In the genomic region with DNA sequence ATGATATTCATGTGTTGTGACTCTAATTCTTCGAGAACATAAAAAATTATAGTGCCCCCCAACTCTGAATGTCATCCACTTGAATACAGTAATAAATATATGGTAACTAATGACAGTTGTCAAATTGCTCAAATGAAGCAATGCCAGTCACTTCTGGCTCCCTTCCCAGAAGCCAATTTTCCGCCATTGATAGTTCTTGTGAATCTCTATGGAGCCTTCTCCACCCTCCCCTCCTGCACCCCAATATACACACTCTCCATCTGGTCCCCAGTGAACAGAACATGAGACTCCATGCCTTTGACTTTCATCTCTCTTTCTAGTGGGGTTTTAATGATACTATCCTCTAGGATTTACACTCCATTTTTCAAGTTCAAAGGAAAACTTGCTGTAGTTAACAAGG, we compare ENCODE assay signal across 26 mouse cellular contexts.
A peak's percentile ranks its signal among the peaks of the same experiment; 100 is the strongest.
DNase-seq lines count a peak whose midpoint lies in the region; ATAC-seq and TF ChIP-seq lines count a peak whose summit lies in the region.
"Had no signal": no experiment of that assay in that cellular context is flagged by ENCODE, and none has a peak within 500 bp of the region (broad histone marks: within the 10 kb centered on the region; RNA-seq: fewer than 3 reads in every experiment).

No protein-coding gene starts in this region.

- H3K4me2 ChIP-seq in forebrain, embryonic 14.5 days (ENCODE audit: low read length), result no peak overlapping the region
- no peak overlapping the region for H3K4me2 ChIP-seq in forebrain, embryonic 11.5 days (ENCODE audit: low read depth, low read length, severe bottlenecking)
- H3K4me2 ChIP-seq in midbrain, postnatal 0 days (ENCODE audit: low read depth, low read length, poor library complexity, severe bottlenecking), result no peak overlapping the region
- H3K4me2 ChIP-seq in midbrain, embryonic 11.5 days, result no peak overlapping the region
- no peak overlapping the region for H3K4me2 ChIP-seq in intestine, embryonic 15.5 days (replicated peaks)
- H3K4me2 ChIP-seq: limb, embryonic 12.5 days; liver, embryonic 11.5 days; lung, embryonic 15.5 days; midbrain, embryonic 13.5 days had no signal

- TF ChIP-seq POLR2A in brain, embryonic 14.5 days (IDR thresholded peaks at IDR 0.05; ENCODE audit: borderline replicate concordance, extremely low read depth, insufficient read depth, insufficient read length, poor library complexity, severe bottlenecking), result no peak

- DNase-seq in forebrain, embryonic 14.5 days (ENCODE audit: low spot score), result peak; percentile 71
- DNase-seq in forebrain, embryonic 11.5 days (ENCODE audit: low spot score), result no peak
- DNase-seq in midbrain, postnatal 0 days (ENCODE audit: low spot score), result peak; percentile 68
- DNase-seq in midbrain, embryonic 11.5 days (ENCODE audit: low spot score, missing footprints), result no peak
- peak; percentile 78 for DNase-seq in brain, embryonic 14.5 days (ENCODE audit: low read depth)
- DNase-seq in retina, postnatal 7 days (ENCODE audit: low read depth, low spot score), result peak; percentile 13
- DNase-seq: adrenal gland, postnatal 25 days; cerebellum, adult 9-10 months; gastrocnemius, postnatal 14 days; heart, postnatal 14 days; kidney, adult 8-10 months; kidney, postnatal 4 days; lung, postnatal 36 days; thymus, postnatal 14 days had no signal

- H3K4me1 ChIP-seq in forebrain, embryonic 14.5 days (ENCODE audit: control insufficient read depth, insufficient read depth, low read length), result no peaks in the 10 kb centered on the region
- no peaks in the 10 kb centered on the region for H3K4me1 ChIP-seq in forebrain, embryonic 11.5 days (replicated peaks; ENCODE audit: control insufficient read depth, insufficient read depth, low read length)
- H3K4me1 ChIP-seq in midbrain, postnatal 0 days (ENCODE audit: insufficient read depth, low read length), result no peaks in the 10 kb centered on the region
- no peaks in the 10 kb centered on the region for H3K4me1 ChIP-seq in midbrain, embryonic 11.5 days (ENCODE audit: control insufficient read depth, insufficient read depth, low read length)
- H3K4me1 ChIP-seq in intestine, embryonic 15.5 days (replicated peaks), result no peaks in the 10 kb centered on the region
- H3K4me1 ChIP-seq: hindbrain, embryonic 10.5 days; limb, embryonic 12.5 days; lung, embryonic 15.5 days; megakaryocyte, embryonic 14.5 days; midbrain, embryonic 13.5 days had no signal

- H3K4me3 ChIP-seq in forebrain, embryonic 14.5 days (ENCODE audit: low read depth, low read length), result no peak overlapping the region
- H3K4me3 ChIP-seq in forebrain, embryonic 11.5 days (ENCODE audit: low read depth, low read length), result no peak overlapping the region
- no peak overlapping the region for H3K4me3 ChIP-seq in midbrain, postnatal 0 days (ENCODE audit: low read depth, low read length)
- H3K4me3 ChIP-seq in midbrain, embryonic 11.5 days (ENCODE audit: low read depth, low read length), result no peak overlapping the region
- no peak overlapping the region for H3K4me3 ChIP-seq in intestine, embryonic 15.5 days (replicated peaks)
- H3K4me3 ChIP-seq: erythroblast, embryonic 14.5 days; hindbrain, embryonic 10.5 days; limb, embryonic 12.5 days; lung, embryonic 15.5 days; megakaryocyte, embryonic 14.5 days; midbrain, embryonic 13.5 days had no signal

- no peak overlapping the region for H3K9ac ChIP-seq in forebrain, embryonic 14.5 days (ENCODE audit: low read length)
- H3K9ac ChIP-seq in forebrain, embryonic 11.5 days (ENCODE audit: low read length), result no peak overlapping the region
- H3K9ac ChIP-seq in midbrain, postnatal 0 days (replicated peaks; ENCODE audit: low read length, poor library complexity, severe bottlenecking), result no peak overlapping the region
- no peak overlapping the region for H3K9ac ChIP-seq in midbrain, embryonic 11.5 days (ENCODE audit: low read length)
- H3K9ac ChIP-seq in intestine, embryonic 15.5 days, result no peak overlapping the region
- H3K9ac ChIP-seq: limb, embryonic 12.5 days; lung, embryonic 15.5 days; midbrain, embryonic 13.5 days had no signal

- no peaks in the 10 kb centered on the region for H3K9me3 ChIP-seq in forebrain, embryonic 14.5 days (replicated peaks; ENCODE audit: control insufficient read depth, low read length)
- no peaks in the 10 kb centered on the region for H3K9me3 ChIP-seq in forebrain, embryonic 11.5 days (ENCODE audit: control insufficient read depth, low read length)
- H3K9me3 ChIP-seq in midbrain, postnatal 0 days (ENCODE audit: low read length), result no peaks in the 10 kb centered on the region
- no peaks in the 10 kb centered on the region for H3K9me3 ChIP-seq in midbrain, embryonic 11.5 days (ENCODE audit: control insufficient read depth, low read length)
- no peaks in the 10 kb centered on the region for H3K9me3 ChIP-seq in intestine, embryonic 15.5 days
- H3K9me3 ChIP-seq: hindbrain, embryonic 10.5 days; lung, embryonic 15.5 days; midbrain, embryonic 13.5 days had no signal

- H3K27ac ChIP-seq in forebrain, embryonic 14.5 days (ENCODE audit: low read depth, low read length), result no peak overlapping the region
- H3K27ac ChIP-seq in forebrain, embryonic 11.5 days (ENCODE audit: low read depth, low read length), result no peak overlapping the region
- H3K27ac ChIP-seq in midbrain, postnatal 0 days (ENCODE audit: low read depth, low read length), result no peak overlapping the region
- H3K27ac ChIP-seq in midbrain, embryonic 11.5 days (ENCODE audit: low read depth, low read length), result no peak overlapping the region
- no peak overlapping the region for H3K27ac ChIP-seq in intestine, embryonic 15.5 days
- H3K27ac ChIP-seq: hindbrain, embryonic 10.5 days; kidney, postnatal 0 days; limb, embryonic 12.5 days; lung, embryonic 15.5 days; midbrain, embryonic 13.5 days had no signal

- H3K27me3 ChIP-seq in forebrain, embryonic 14.5 days (replicated peaks; ENCODE audit: control insufficient read depth, insufficient read depth, low read length), result no peaks in the 10 kb centered on the region
- no peaks in the 10 kb centered on the region for H3K27me3 ChIP-seq in forebrain, embryonic 11.5 days (ENCODE audit: control insufficient read depth, insufficient read depth, low read length)
- no peaks in the 10 kb centered on the region for H3K27me3 ChIP-seq in midbrain, postnatal 0 days (ENCODE audit: insufficient read depth, low read length)
- H3K27me3 ChIP-seq in midbrain, embryonic 11.5 days (ENCODE audit: control insufficient read depth, insufficient read depth, low read length), result no peaks in the 10 kb centered on the region
- no peaks in the 10 kb centered on the region for H3K27me3 ChIP-seq in intestine, embryonic 15.5 days (replicated peaks)
- H3K27me3 ChIP-seq: limb, embryonic 12.5 days; lung, embryonic 15.5 days; megakaryocyte, embryonic 14.5 days; midbrain, embryonic 13.5 days had no signal

- TF ChIP-seq CTCF in midbrain, postnatal 0 days (IDR thresholded peaks at IDR 0.05), result no peak
- TF ChIP-seq CTCF in brain, embryonic 14.5 days (IDR thresholded peaks at IDR 0.05; ENCODE audit: borderline replicate concordance, extremely low read depth, insufficient read depth, insufficient read length), result no peak

- H3K36me3 ChIP-seq in forebrain, embryonic 14.5 days (ENCODE audit: control insufficient read depth, insufficient read depth, low read length), result no peaks in the 10 kb centered on the region
- H3K36me3 ChIP-seq in forebrain, embryonic 11.5 days (ENCODE audit: control insufficient read depth, insufficient read depth, low read length), result no peaks in the 10 kb centered on the region
- no peaks in the 10 kb centered on the region for H3K36me3 ChIP-seq in midbrain, postnatal 0 days (ENCODE audit: insufficient read depth, low read length)
- H3K36me3 ChIP-seq in midbrain, embryonic 11.5 days (ENCODE audit: control insufficient read depth, insufficient read depth, low read length), result no peaks in the 10 kb centered on the region
- no peaks in the 10 kb centered on the region for H3K36me3 ChIP-seq in intestine, embryonic 15.5 days
- H3K36me3 ChIP-seq: hindbrain, embryonic 10.5 days; limb, embryonic 12.5 days; lung, embryonic 15.5 days; midbrain, embryonic 13.5 days had no signal

- ATAC-seq in forebrain, embryonic 14.5 days, result peak; percentile 48; the same call in 1 of the 2 replicates
- no peak for ATAC-seq in forebrain, embryonic 11.5 days (replicated peaks; ENCODE audit: low FRiP score)
- ATAC-seq in midbrain, postnatal 0 days (ENCODE audit: low FRiP score), result no peak
- no peak for ATAC-seq in midbrain, embryonic 11.5 days (ENCODE audit: low FRiP score)
- ATAC-seq in intestine, embryonic 15.5 days, result no peak
- ATAC-seq: CD4-positive, CD25-positive, alpha-beta regulatory T cell, adult 4 months; hindbrain, embryonic 16.5 days; intestine, embryonic 16.5 days; midbrain, embryonic 13.5 days had no signal

- WGBS in forebrain, embryonic 14.5 days, result 47% methylated on average over 2 of the region's 2 CpGs
- 86% methylated on average over 2 of the region's 2 CpGs for WGBS in forebrain, embryonic 11.5 days
- 85% methylated on average over 2 of the region's 2 CpGs for WGBS in midbrain, postnatal 0 days
- WGBS in midbrain, embryonic 11.5 days, result 80% methylated on average over 2 of the region's 2 CpGs
- WGBS in intestine, embryonic 15.5 days, result 75% methylated on average over 2 of the region's 2 CpGs

Comparison
In these comparisons a context has a peak if more than half of its experiments do, and no peak if none do; other contexts are left out.
1. DNase-seq: peak in forebrain, embryonic 14.5 days (single experiment), midbrain, postnatal 0 days (single experiment), brain, embryonic 14.5 days (single experiment) and retina, postnatal 7 days (single experiment); none in forebrain, embryonic 11.5 days (single experiment) and midbrain, embryonic 11.5 days (single experiment).